Mouse (Mus musculus): Measurements from ENCODE around the gene Nell2. TPM values are rescaled to one million over a fixed set of nuclear protein-coding genes. Genes with fewer than 3 reads are reported as not detected.
"Not testable (repeated sequence)": the region's sequence is repeated elsewhere in the genome, so short reads cannot be mapped to it uniquely, and the experiment has no call there.

Nell2 gene
- total and polyA plus RNA-seq, 2 experiments from 2014 or later, result 0.11 TPM; not detected in 1

- no peak for TF ChIP-seq CTCF (IDR thresholded peaks at IDR 0.05; ENCODE audit: low read depth)
- no peak for TF ChIP-seq EP300 (IDR thresholded peaks at IDR 0.05; ENCODE audit: low read depth)
- 8% methylated on average over 27 of the region's 27 CpGs for whole genome bisulfite sequencing
Observed at GRCm38 (mm10) chr15:95526626-95527411, 1.5 kb downstream of the Nell2 start.

DNA sequence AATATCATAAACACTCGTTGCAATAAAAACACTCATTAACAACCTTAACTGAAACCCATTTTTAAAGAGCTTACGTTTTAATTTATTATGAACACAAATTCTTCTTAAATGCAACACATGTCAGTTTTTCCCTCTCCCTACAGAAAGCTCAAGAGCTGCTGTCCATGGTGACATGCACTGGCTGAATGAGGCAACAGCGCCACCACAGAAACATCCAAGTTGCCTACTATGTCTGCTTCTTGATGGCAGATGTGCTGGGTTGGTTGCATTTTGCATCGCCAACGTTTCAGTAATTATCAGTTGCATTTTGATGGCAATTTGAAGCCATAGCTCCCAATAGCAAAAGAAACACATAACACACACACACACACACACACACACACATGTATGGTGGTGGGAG lies 2.4 kb downstream of the Nell2 start:
- Histone ChIP-seq H3K4me3 (ENCODE audit: low read depth, low read length) (no peak overlapping the region), H3K4me2 (ENCODE audit: low read depth, low read length) (no peak overlapping the region), H3K4me1 (ENCODE audit: control insufficient read depth, insufficient read depth) (no peaks in the 10 kb centered on the region; the same call in 1 of the 2 replicates), H3K27me3 (ENCODE audit: control insufficient read depth, insufficient read depth, low read length) (peaks cover 40% of the 10 kb centered on the region), H3K9me3 (replicated peaks; ENCODE audit: control insufficient read depth, low read length) (no peaks in the 10 kb centered on the region; the same call in 1 of the 2 replicates), H3K36me3 (replicated peaks; ENCODE audit: control insufficient read depth, insufficient read depth, low read length) (no peaks in the 10 kb centered on the region), H3K27ac (ENCODE audit: low read depth) (no peak overlapping the region), H3K9ac (replicated peaks; ENCODE audit: low read depth, low read length) (no peak overlapping the region)
- DNase-seq (ENCODE audit: low spot score) (no peak), ATAC-seq (ENCODE audit: insufficient read depth, low read depth) (no peak)
- WGBS, result 12% methylated on average over 5 of the region's 5 CpGs
- TF ChIP-seq EP300 (IDR thresholded peaks at IDR 0.05; ENCODE audit: low read depth), result no peak
- TF ChIP-seq CTCF (IDR thresholded peaks at IDR 0.05; ENCODE audit: low read depth), result peak; percentile 36; the same call in 1 of the 2 replicates

More at GRCm38 (mm10) chr15:95526626-95527411, 1.5 kb downstream of the Nell2 start:
- ATAC-seq (ENCODE audit: insufficient read depth, low read depth) (no peak), DNase-seq (ENCODE audit: low spot score) (no peak)
- Histone ChIP-seq H3K4me3 (ENCODE audit: low read depth, low read length) (no peak overlapping the region), H3K36me3 (replicated peaks; ENCODE audit: control insufficient read depth, insufficient read depth, low read length) (no peaks in the 10 kb centered on the region), H3K27ac (ENCODE audit: low read depth) (no peak overlapping the region), H3K9ac (replicated peaks; ENCODE audit: low read depth, low read length) (no peak overlapping the region), H3K4me1 (ENCODE audit: control insufficient read depth, insufficient read depth) (no peaks in the 10 kb centered on the region; the same call in 1 of the 2 replicates), H3K9me3 (replicated peaks; ENCODE audit: control insufficient read depth, low read length) (no peaks in the 10 kb centered on the region), H3K4me2 (ENCODE audit: low read depth, low read length) (no peak overlapping the region), H3K27me3 (ENCODE audit: control insufficient read depth, insufficient read depth, low read length) (peaks cover 40% of the 10 kb centered on the region)

DNA sequence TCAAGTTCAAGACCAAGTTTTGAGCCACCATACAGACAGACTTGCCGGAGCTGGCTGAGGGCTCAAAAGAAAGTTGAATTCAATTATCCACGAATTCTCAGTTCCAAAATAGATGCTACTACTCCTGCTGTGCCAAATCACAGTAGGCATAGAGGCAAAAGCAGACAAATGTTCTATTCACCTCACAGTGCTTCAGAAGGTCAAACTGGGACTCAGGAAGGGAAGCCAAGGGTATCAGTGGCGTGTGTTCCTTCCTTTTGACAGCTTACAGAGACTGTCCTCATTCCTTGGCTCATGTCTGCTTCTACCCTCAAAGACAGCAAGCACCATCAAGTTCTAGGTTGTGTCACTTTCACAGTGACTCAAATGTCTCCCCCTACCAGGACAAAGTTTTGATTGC lies 10.2 kb downstream of the Nell2 start:
- Histone ChIP-seq H3K9ac (replicated peaks; ENCODE audit: low read depth, low read length) (no peak overlapping the region), H3K4me1 (ENCODE audit: control insufficient read depth, insufficient read depth) (no peaks in the 10 kb centered on the region), H3K27me3 (ENCODE audit: control insufficient read depth, insufficient read depth, low read length) (no peaks in the 10 kb centered on the region), H3K36me3 (replicated peaks; ENCODE audit: control insufficient read depth, insufficient read depth, low read length) (no peaks in the 10 kb centered on the region), H3K4me3 (ENCODE audit: low read depth, low read length) (no peak overlapping the region), H3K9me3 (replicated peaks; ENCODE audit: control insufficient read depth, low read length) (no peaks in the 10 kb centered on the region; the same call in 1 of the 2 replicates), H3K4me2 (ENCODE audit: low read depth, low read length) (no peak overlapping the region), H3K27ac (ENCODE audit: low read depth) (no peak overlapping the region)
- ATAC-seq (ENCODE audit: insufficient read depth, low read depth) (no peak), DNase-seq (ENCODE audit: low spot score) (no peak)
- WGBS, result 56% methylated on average over 3 of the region's 3 CpGs
- no peak for TF ChIP-seq EP300 (IDR thresholded peaks at IDR 0.05; ENCODE audit: low read depth)
- no peak for TF ChIP-seq CTCF (IDR thresholded peaks at IDR 0.05; ENCODE audit: low read depth)

DNA sequence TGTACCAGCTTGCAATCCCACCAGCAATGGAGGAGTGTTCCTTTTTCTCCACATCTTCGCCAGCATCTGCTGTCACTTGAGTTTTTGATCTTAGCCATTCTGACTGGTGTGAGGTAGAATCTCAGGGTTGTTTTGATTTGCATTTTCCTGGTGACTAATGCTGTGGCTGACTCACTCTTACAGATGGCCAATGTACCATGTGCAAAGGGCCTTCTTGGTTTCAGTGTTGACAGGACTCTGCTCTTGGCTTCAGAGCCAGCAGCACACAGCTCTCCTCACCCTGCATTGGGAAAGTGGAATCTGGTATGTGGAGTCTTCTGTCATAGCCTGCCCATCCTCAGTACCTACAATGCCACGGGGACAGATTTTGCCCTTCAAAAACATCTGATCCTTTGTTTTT lies 15.1 kb downstream of the Nell2 start:
- 64% methylated on average over 2 of the region's 2 CpGs for WGBS
- H3K9ac ChIP-seq (replicated peaks; ENCODE audit: low read depth, low read length); H3K36me3 ChIP-seq (replicated peaks; ENCODE audit: control insufficient read depth, insufficient read depth, low read length); H3K27me3 ChIP-seq (ENCODE audit: control insufficient read depth, insufficient read depth, low read length); H3K27ac ChIP-seq (ENCODE audit: low read depth); H3K4me3 ChIP-seq (ENCODE audit: low read depth, low read length); H3K4me1 ChIP-seq (ENCODE audit: control insufficient read depth, insufficient read depth); ATAC-seq (ENCODE audit: insufficient read depth, low read depth); H3K9me3 ChIP-seq (replicated peaks; ENCODE audit: control insufficient read depth, low read length); DNase-seq (ENCODE audit: low spot score); H3K4me2 ChIP-seq (ENCODE audit: low read depth, low read length): not testable (repeated sequence)

GRCm38 (mm10) chr15:95495666-95496065 lies 32.7 kb downstream of the Nell2 start:
- Histone ChIP-seq H3K4me2 (ENCODE audit: low read depth, low read length) (no peak overlapping the region), H3K36me3 (replicated peaks; ENCODE audit: control insufficient read depth, insufficient read depth, low read length) (no peaks in the 10 kb centered on the region), H3K9ac (replicated peaks; ENCODE audit: low read depth, low read length) (no peak overlapping the region), H3K27me3 (ENCODE audit: control insufficient read depth, insufficient read depth, low read length) (no peaks in the 10 kb centered on the region), H3K9me3 (replicated peaks; ENCODE audit: control insufficient read depth, low read length) (no peaks in the 10 kb centered on the region), H3K4me1 (ENCODE audit: control insufficient read depth, insufficient read depth) (no peaks in the 10 kb centered on the region), H3K27ac (ENCODE audit: low read depth) (no peak overlapping the region), H3K4me3 (ENCODE audit: low read depth, low read length) (no peak overlapping the region)
- DNase-seq (ENCODE audit: low spot score) (no peak), ATAC-seq (ENCODE audit: insufficient read depth, low read depth) (no peak)
- TF ChIP-seq EP300 (IDR thresholded peaks at IDR 0.05; ENCODE audit: low read depth) (no peak), CTCF (IDR thresholded peaks at IDR 0.05; ENCODE audit: low read depth) (no peak)
- whole genome bisulfite sequencing, result 45% methylated on average over 4 of the region's 4 CpGs

- H3K27me3 ChIP-seq (ENCODE audit: control insufficient read depth, insufficient read depth, low read length), result no peaks in the 10 kb centered on the region
- DNase-seq (ENCODE audit: low spot score), result no peak
- H3K4me2 ChIP-seq (ENCODE audit: low read depth, low read length), result no peak overlapping the region
- no peak for ATAC-seq (ENCODE audit: insufficient read depth, low read depth)
- no peaks in the 10 kb centered on the region for H3K9me3 ChIP-seq (replicated peaks; ENCODE audit: control insufficient read depth, low read length)
- no peak for TF ChIP-seq CTCF (IDR thresholded peaks at IDR 0.05; ENCODE audit: low read depth)
- 74% methylated on average over 8 of the region's 8 CpGs for WGBS
- no peaks in the 10 kb centered on the region for H3K4me1 ChIP-seq (ENCODE audit: control insufficient read depth, insufficient read depth)
- no peak overlapping the region for H3K4me3 ChIP-seq (ENCODE audit: low read depth, low read length)
- no peak overlapping the region for H3K27ac ChIP-seq (ENCODE audit: low read depth)
- no peaks in the 10 kb centered on the region for H3K36me3 ChIP-seq (replicated peaks; ENCODE audit: control insufficient read depth, insufficient read depth, low read length)
- no peak overlapping the region for H3K9ac ChIP-seq (replicated peaks; ENCODE audit: low read depth, low read length)
Observed at GRCm38 (mm10) chr15:95495193-95495592, 33.2 kb downstream of the Nell2 start.

Data from heart, postnatal 0 days (tissue).